Mouse (Mus musculus) induced T-regulatory cell, adult 2 months (primary cell): ENCODE data around the gene Olfr370.
"Not testable (repeated sequence)": the region's sequence is repeated elsewhere in the genome, so short reads cannot be mapped to it uniquely, and the experiment has no call there.

ENCODE experiments used
- DNase-seq: peaks from one replicate; pipeline ENCODE4 v3.0.0-alpha.2; 2012; ENCODE audit warnings: low read depth

Olfr370 gene

GRCm38 (mm10) chr8:83535736-83536135, at the start of gene Olfr370:
Gene Olfr370, plus strand, starts transcription at chr8:83535780.
- DNase-seq, result no peak

DNA sequence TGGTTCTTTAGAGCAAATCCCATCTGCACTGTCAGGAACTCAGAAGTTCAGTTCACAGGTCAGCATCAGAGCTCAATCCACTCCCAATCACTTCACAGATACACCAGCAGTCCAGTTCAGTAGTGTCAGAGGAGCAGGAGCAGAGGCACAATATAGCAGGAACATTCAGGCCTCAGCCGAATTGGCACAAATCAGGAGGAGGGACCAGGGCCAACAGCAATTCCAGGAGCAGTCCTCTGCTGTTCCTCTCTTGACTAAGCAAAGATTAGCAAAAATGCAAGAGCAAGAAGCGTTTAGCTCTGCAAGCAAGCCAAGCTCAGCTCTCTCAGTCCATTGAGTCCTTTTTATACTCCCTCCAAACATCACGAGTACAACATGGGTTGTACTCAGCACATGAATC, 23.9 kb upstream of the Olfr370 start:
- no peak for DNase-seq

DNA sequence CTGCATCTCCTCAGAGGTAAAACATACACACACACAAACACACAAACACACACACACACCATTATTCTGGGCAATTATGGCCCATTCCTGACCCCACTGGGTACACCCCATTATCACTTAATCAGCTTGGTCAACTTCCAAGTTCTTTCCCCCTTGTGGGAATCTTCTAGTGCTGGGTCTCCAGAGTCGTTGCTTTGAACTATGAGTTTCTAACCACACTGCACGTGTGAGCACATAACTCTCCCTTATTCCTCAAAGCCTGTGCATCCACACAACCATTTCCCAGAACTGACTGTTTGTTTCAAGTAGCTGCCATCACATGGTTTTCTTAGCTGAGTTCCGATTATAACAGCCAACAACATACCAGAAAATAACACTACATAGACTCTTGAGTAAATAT, 15.1 kb upstream of the Olfr370 start:
- no peak for DNase-seq

GRCm38 (mm10) chr8:83520907-83521306, 14.7 kb upstream of the Olfr370 start:
- not testable (repeated sequence) for DNase-seq

- DNase-seq, result no peak
These were observed 14.3 kb upstream of the Olfr370 start for GRCm38 (mm10) chr8:83521310-83521709.

DNA sequence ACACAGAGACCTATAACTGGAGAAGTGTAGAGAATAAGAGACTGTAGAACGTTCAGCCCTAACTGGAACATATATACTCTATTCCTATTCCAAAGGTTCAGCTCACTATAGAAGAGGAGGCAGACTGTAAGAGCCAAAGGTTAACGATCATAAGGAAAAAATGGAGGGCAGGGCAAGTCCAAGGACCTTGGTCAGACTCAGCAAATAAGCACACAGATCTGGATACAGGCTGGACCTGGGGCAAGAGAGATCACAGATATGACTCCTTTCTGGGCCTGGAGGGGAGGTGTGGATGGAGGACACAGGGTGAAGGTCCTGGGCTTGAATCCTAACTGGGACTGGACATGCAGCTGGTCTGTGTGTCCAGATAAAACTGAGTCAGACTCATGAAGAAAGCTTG, 778 bp upstream of the Olfr370 start:
- DNase-seq, result no peak

DNA sequence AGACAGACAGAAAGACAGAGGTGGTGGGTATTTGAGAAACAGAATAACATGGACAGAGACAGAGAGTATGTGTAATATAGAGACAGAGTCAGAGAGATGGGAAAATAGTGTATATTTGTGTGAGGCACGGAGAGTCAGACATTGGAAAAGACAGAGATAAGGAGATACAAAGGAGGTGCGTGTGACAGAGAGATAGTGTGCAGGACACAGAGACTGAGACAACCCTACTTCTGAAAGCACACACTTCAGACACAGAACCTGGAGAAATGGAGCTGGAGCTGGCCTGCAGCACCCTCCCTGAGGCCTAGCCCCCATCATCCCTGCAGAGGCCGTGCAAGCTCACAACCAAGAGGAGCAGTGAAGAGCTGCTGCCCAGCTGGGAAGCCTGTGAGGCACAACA, 27.1 kb downstream of the Olfr370 start:
- no peak for DNase-seq

GRCm38 (mm10) chr8:83563246-83563645, 27.7 kb downstream of the Olfr370 start:
- DNase-seq, result no peak

DNA sequence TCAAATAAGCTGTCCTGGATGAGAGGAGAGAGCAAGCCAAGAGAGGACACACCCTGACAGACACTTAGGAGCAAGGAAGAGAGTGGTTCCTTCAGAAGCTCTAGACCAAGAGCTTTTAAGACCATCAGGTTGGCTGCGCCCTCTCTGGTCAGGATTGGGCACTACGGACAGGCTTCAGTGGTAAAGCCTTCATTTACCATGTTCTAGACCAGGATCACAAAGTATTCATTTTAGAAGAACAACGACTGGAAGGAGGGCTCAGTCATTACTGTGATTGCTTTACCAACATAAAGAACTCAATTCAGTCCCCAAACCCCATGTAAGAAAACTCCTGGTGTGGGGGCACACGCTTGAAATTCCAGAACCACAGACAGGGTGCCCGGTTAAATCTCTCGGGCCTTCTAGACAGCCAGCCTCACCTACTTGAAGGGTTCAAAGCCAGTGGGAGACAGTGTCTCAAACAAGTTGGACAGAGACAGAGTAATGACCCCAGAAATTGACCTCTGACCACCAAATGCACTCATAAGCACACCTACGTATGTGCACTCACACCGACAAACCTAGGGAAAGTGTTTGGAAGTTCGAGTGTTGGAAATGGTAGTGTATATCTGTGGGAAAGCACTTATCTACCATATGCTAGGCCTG, 30.3 kb downstream of the Olfr370 start:
- peak; percentile 71 for DNase-seq

DNA sequence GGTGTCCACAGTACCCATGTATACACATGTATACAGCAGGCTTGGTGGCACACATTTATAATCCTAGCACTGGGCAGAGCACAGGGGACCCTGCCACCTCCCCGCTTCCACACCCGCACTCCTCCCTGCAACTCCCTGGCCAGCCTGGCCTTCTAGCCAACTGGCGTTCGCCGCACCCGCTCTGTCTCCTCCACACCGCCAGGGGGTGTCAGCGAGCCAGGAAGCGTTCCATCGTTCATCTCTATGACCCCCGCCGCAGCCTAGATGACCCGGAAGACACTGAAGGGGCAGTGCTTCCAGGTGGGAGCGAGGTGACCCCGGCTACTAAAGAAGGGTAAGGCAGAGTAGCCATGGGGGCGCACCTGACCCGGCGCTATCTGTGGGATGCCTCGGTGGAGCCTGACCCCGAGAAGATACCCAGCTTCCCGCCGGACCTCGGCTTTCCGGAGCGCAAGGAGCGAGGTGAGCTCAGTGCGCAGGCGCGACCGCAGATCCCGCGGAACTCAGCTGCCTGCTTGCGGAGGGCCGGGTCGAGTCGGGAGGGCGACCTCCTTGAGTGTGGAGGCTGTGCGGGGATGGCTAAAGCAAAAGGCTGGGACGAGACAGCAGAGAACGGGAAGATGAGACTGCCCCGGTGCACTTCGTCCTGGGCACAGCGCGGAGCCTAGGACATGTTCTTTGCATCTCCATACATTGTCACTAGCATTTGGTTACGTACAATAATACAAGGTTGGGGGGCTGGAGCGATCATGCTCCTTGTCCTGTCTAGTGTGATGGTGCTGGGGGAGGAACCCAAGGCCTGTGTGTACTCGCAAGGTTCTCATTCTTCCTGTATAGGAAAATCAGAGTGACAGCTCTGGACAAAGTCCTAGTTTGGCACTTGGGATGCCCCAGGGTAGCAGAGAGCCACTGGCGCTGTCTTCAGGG, 31.2 kb downstream of the Olfr370 start, which contains the start of gene Ndufb7:
Gene Ndufb7, plus strand, starts transcription at position 203 of the 927 bp plus-strand sequence.
- peak; percentile 95 for DNase-seq

GRCm38 (mm10) chr8:83567668-83568067, 32.1 kb downstream of the Olfr370 start:
- DNase-seq, result no peak

DNA sequence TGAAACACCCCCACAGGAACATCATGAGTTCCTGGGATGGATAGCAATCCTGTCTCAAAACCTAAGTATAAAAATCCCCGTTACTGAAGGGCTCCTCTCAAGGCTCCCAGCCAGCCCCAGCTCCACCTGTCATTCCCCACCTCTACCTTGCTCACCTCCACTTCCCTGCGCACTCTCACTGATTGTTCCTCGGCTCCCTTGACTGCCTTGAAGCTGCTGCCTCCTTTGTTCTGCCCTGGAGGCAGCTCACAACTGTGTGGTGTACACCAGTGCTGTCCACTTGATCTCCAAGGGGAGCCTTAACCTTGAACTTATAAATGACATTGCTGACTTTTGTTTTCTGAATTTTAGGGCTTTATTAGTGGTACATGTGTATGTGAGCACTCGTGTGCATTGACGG, 32.5 kb downstream of the Olfr370 start:
- DNase-seq, result no peak

DNA sequence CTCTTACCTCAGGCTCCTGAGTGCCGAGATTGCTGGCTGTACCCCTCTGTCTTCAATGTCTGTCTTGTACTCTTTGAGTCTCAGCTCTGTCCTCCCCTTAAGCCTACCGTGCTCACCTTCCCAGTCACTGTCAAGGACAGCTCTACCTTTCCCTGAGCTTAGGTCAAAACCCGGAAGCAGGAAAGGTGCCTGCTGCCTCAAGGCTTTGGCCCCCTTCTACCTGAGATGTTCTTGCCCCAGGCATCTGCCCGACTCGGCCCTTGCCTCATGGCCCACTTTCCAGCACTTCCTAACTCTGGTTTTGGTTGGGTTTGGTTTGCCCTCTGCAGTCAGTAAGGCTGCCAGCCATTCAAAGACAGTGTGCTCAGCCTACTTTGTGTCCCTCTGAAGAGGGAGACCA, 33.2 kb downstream of the Olfr370 start:
- DNase-seq, result no peak

- no peak for DNase-seq
These were observed 33.6 kb downstream of the Olfr370 start for GRCm38 (mm10) chr8:83569165-83569564.

DNA sequence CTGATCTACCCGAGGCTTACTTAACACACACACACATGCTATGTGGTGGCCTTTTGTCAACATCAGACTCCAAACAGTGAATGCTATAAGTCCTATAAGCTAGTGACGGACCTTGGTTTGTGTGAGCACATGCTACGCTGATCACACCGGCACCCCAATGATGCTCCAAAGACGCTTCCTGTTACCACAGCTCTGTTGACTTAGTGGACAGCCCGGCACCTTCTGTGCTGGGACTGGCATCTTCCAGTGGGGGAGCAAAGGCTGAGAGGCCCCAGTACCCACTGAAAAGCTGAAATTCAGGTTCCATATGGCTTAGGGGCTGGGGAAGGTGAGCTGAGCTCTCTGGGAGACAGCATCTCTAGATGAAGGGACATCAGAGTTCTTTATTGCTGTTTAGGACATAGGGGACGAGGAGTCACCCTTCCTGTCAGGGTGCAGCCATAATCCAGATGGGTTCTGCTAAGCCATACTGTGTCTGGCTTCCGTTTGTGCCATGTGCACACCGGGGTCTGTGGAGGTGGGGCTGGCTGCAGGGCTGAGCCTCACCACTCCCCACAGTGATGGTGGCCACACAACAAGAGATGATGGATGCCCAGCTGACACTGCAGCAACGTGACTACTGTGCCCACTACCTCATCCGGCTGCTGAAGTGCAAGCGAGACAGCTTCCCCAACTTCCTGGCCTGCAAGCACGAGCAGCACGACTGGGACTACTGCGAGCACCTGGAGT, 34.9 kb downstream of the Olfr370 start:
- no peak for DNase-seq

DNA sequence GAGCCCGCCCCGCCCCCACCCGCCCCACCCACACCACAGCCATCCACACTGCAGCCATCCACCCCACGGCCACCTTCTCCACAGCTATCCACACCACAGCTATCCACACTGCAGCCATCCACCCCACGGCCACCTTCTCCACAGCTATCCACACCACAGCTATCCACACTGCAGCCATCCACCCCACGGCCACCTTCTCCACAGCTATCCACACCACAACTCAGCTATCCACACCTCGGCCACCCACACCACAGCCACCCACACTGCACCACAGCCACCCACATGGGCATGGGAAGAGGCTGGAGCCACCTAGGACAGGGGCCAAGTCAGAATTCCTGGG, 35.4 kb downstream of the Olfr370 start:
- DNase-seq, result not testable (repeated sequence)

DNA sequence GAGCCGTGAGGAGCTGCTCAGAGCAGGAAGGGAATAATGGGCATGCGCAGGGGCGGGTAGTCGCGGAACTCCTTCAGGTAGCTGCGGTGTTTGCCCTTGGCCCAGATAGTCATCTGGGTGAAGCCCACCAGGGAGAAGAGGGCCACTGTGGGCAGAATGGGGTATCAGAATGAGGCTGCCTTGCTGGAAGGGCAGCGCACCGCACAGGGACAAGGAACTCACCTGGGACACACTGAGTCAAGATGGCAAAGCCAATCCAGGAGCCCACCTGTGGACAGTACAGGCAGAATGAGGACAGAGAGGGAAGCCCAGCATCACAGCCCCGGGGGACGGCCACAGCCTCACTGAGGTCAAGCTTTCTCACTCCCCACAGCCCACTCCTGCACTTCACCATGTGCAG, 36.2 kb downstream of the Olfr370 start:
- DNase-seq, result no peak

GRCm38 (mm10) chr8:83572246-83572812, 36.7 kb downstream of the Olfr370 start:
- no peak for DNase-seq

- peak; percentile 89 for DNase-seq
These were observed 37.7 kb downstream of the Olfr370 start for GRCm38 (mm10) chr8:83573140-83573875.

DNA sequence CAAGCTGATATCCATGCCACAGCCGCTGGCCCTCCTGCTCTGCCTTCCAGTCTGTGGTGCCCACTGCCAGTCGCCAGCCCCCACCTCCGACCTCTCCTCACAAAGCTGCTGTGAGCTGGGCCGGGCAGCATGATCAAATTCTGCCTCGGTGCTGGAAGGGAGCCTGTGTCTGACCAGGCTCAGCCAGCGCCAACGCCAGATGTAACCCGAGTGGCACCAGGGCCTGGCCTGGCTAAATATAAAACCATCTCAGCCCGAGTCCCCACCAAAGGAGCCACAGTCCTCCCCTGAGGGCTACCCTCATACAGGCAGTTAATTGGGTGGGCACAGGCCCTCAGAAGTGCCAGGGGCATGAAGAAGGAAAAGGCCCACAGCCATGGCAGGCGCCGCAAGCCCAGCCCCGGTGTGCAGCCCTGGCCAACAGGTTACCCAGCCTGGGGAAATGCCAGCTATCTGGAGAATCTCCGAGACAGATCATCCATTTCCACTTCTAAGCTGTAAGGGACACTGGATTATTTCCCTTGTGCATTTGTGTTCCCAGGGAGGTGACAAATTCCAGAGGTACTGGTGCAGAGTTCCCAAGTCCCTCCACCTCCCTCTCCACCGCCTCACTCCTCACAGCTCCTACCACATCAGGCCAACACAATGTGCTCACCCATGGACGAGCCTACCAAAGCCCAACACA, 39.2 kb downstream of the Olfr370 start:
- DNase-seq, result no peak
